Mouse (Mus musculus) hindbrain, embryonic 10.5 days (tissue): ENCODE data around the gene Riok1. TPM values are rescaled to one million over a fixed set of nuclear protein-coding genes. Genes with fewer than 3 reads are reported as not detected.

Experiments used
- DNase-seq: peaks from one replicate; pipeline ENCODE4 v3.0.0-alpha.2; 2017; ENCODE audit warnings: low spot score
- H3K27ac ChIP-seq: fragments of 300-500 bp; sonication (generic); 2 replicates; pipeline ENCODE4 v1.5.1; 2016; ENCODE audit warnings: mild to moderate bottlenecking, moderate library complexity
- H3K27me3 ChIP-seq: fragments of 300-500 bp; sonication (generic); 2 replicates; pipeline ENCODE4 v1.6.1; 2016; ENCODE audit warnings: mild to moderate bottlenecking; ENCODE audit not compliant: poor library complexity, insufficient read depth, severe bottlenecking
- H3K36me3 ChIP-seq: fragments of 300-500 bp; sonication (generic); 2 replicates; pipeline ENCODE4 v1.6.1; 2016; ENCODE audit warnings: mild to moderate bottlenecking, moderate library complexity
- H3K4me1 ChIP-seq: fragments of 300-500 bp; sonication (generic); replicated peaks from 2 replicates; pipeline ENCODE4 v1.6.1; 2016; ENCODE audit warnings: mild to moderate bottlenecking
- H3K4me3 ChIP-seq: fragments of 300-500 bp; sonication (generic); 2 replicates; pipeline ENCODE4 v1.5.1; 2016; ENCODE audit warnings: mild to moderate bottlenecking, moderate library complexity
- H3K9me3 ChIP-seq: fragments of 300-500 bp; sonication (generic); 2 replicates; pipeline ENCODE4 v1.6.1; 2016; ENCODE audit warnings: mild to moderate bottlenecking, moderate library complexity
- WGBS: fragments of 180-500 bp; shearing (Covaris S2); methylation state at CpG from one replicate; pipeline ENCODE4 v1.1.7; 2016; 5-methylcytosine and 5-hydroxymethylcytosine counted together
- polyA plus RNA-seq: library from polyadenylated mRNA; unstranded; fragments of >200 nt; fragmentation: Nextera tagmentation; extraction: Ambion mirVana; gene quantifications from 2 replicates; pipeline ENCODE4 v1.2.1, GENCODE M21; 2016

Gene Riok1
- polyA plus RNA-seq, 1 experiment from 2014 or later, result 46.7 TPM

GRCm38 (mm10) chr13:38015591-38015990 is 21.2 kb upstream of the Riok1 start:
- H3K27me3 ChIP-seq, result no peaks in the 10 kb centered on the region
- H3K9me3 ChIP-seq, result 0 out of 2 replicates have a peak, but pooled peaks cover 5% of the 10 kb centered on the region
- 89% methylated on average over 4 of the region's 4 CpGs for WGBS

GRCm38 (mm10) chr13:38018791-38019190 is 18.0 kb upstream of the Riok1 start:
- Histone ChIP-seq H3K27ac (no peak overlapping the region), H3K4me3 (no peak overlapping the region), H3K9me3 (0 out of 2 replicates have a peak, but pooled peaks cover 5% of the 10 kb centered on the region), H3K4me1 (no peaks in the 10 kb centered on the region), H3K36me3 (no peaks in the 10 kb centered on the region), H3K27me3 (no peaks in the 10 kb centered on the region)
- no peak for DNase-seq
- WGBS, result 71% methylated on average over 3 of the region's 3 CpGs

More at GRCm38 (mm10) chr13:38015591-38015990, 21.2 kb upstream of the Riok1 start:
- H3K4me1 ChIP-seq, result no peaks in the 10 kb centered on the region
- no peak overlapping the region for H3K4me3 ChIP-seq
- no peaks in the 10 kb centered on the region for H3K36me3 ChIP-seq
- no peak for DNase-seq
- H3K27ac ChIP-seq, result no peak overlapping the region

GRCm38 (mm10) chr13:38025874-38026273 is 10.9 kb upstream of the Riok1 start:
- H3K4me1 ChIP-seq, result no peaks in the 10 kb centered on the region
- no peak for DNase-seq
- H3K9me3 ChIP-seq, result no peaks in the 10 kb centered on the region
- H3K36me3 ChIP-seq, result no peaks in the 10 kb centered on the region
- no peak overlapping the region for H3K27ac ChIP-seq
- WGBS, result 36% methylated on average over 4 of the region's 4 CpGs
- H3K27me3 ChIP-seq, result no peaks in the 10 kb centered on the region
- H3K4me3 ChIP-seq, result no peak overlapping the region

GRCm38 (mm10) chr13:38027618-38028248 is 9.1 kb upstream of the Riok1 start:
- Histone ChIP-seq H3K36me3 (no peaks in the 10 kb centered on the region), H3K9me3 (no peaks in the 10 kb centered on the region), H3K4me3 (no peak overlapping the region), H3K4me1 (no peaks in the 10 kb centered on the region), H3K27me3 (no peaks in the 10 kb centered on the region), H3K27ac (no peak overlapping the region)
- DNase-seq, result no peak
- 66% methylated on average over 6 of the region's 6 CpGs for WGBS

GRCm38 (mm10) chr13:38028407-38028806 is 8.4 kb upstream of the Riok1 start:
- no peak overlapping the region for H3K4me3 ChIP-seq
- H3K4me1 ChIP-seq, result no peaks in the 10 kb centered on the region
- no peaks in the 10 kb centered on the region for H3K9me3 ChIP-seq
- no peak for DNase-seq
- H3K27me3 ChIP-seq, result no peaks in the 10 kb centered on the region
- H3K27ac ChIP-seq, result no peak overlapping the region
- 83% methylated on average over 4 of the region's 4 CpGs for WGBS
- no peaks in the 10 kb centered on the region for H3K36me3 ChIP-seq

- Histone ChIP-seq H3K4me3 (peak within 1 kb of the TSS; percentile 95), H3K4me1 (peaks cover 20% of the 10 kb centered on the region), H3K9me3 (no peaks in the 10 kb centered on the region), H3K27ac (peak within 1 kb of the TSS; percentile 89), H3K27me3 (no peaks in the 10 kb centered on the region), H3K36me3 (peaks cover 28% of the 10 kb centered on the region)
- DNase-seq, result peak; percentile 98
- WGBS, result under 1% methylated on average over 47 of the region's 47 CpGs
Measured at GRCm38 (mm10) chr13:38037044-38037687, 371 bp downstream of the Riok1 start, which contains the start of gene Cage1. Gene Cage1, minus strand, starts transcription at chr13:38037069.

GRCm38 (mm10) chr13:38037811-38038210 is 1.0 kb downstream of the Riok1 start:
- Histone ChIP-seq H3K4me3 (peak overlapping the region; percentile 95), H3K27ac (peak overlapping the region; percentile 89), H3K4me1 (peaks cover 20% of the 10 kb centered on the region), H3K27me3 (no peaks in the 10 kb centered on the region), H3K36me3 (peaks cover 35% of the 10 kb centered on the region), H3K9me3 (no peaks in the 10 kb centered on the region)
- 59% methylated on average over 12 of the region's 12 CpGs for WGBS
- no peak for DNase-seq

- Histone ChIP-seq H3K27me3 (no peaks in the 10 kb centered on the region), H3K9me3 (no peaks in the 10 kb centered on the region), H3K4me3 (no peak overlapping the region), H3K27ac (no peak overlapping the region), H3K36me3 (peaks cover 99% of the 10 kb centered on the region), H3K4me1 (no peaks in the 10 kb centered on the region)
- WGBS, result 92% methylated on average over 3 of the region's 3 CpGs
- no peak for DNase-seq
Measured at GRCm38 (mm10) chr13:38049888-38050287, 13.1 kb downstream of the Riok1 start.

GRCm38 (mm10) chr13:38062678-38063077 is 25.9 kb downstream of the Riok1 start:
- Histone ChIP-seq H3K36me3 (peaks cover 57% of the 10 kb centered on the region), H3K9me3 (no peaks in the 10 kb centered on the region), H3K27ac (no peak overlapping the region), H3K4me3 (no peak overlapping the region), H3K27me3 (no peaks in the 10 kb centered on the region), H3K4me1 (no peaks in the 10 kb centered on the region)
- 91% methylated on average over 11 of the region's 11 CpGs for WGBS
- DNase-seq, result no peak

GRCm38 (mm10) chr13:38064854-38065663 is 28.3 kb downstream of the Riok1 start:
- 78% methylated on average over 11 of the region's 11 CpGs for WGBS
- Histone ChIP-seq H3K4me3 (no peak overlapping the region), H3K9me3 (no peaks in the 10 kb centered on the region), H3K27ac (no peak overlapping the region), H3K27me3 (no peaks in the 10 kb centered on the region), H3K4me1 (no peaks in the 10 kb centered on the region), H3K36me3 (peaks cover 34% of the 10 kb centered on the region)
- peak; percentile 33 for DNase-seq

GRCm38 (mm10) chr13:38070945-38071344 is 34.1 kb downstream of the Riok1 start:
- Histone ChIP-seq H3K27me3 (no peaks in the 10 kb centered on the region), H3K27ac (no peak overlapping the region), H3K4me1 (peaks cover 6% of the 10 kb centered on the region; the same call in 1 of the 2 replicates), H3K36me3 (no peaks in the 10 kb centered on the region), H3K9me3 (no peaks in the 10 kb centered on the region), H3K4me3 (no peak overlapping the region)
- WGBS, result 89% methylated on average over 4 of the region's 4 CpGs
- DNase-seq, result no peak

- H3K4me3 ChIP-seq, result no peak overlapping the region
- DNase-seq, result no peak
- H3K36me3 ChIP-seq, result no peaks in the 10 kb centered on the region
- H3K4me1 ChIP-seq, result peaks cover 12% of the 10 kb centered on the region; the same call in 1 of the 2 replicates
- H3K9me3 ChIP-seq, result no peaks in the 10 kb centered on the region
- WGBS, result 85% methylated on average over 18 of the region's 18 CpGs
- no peaks in the 10 kb centered on the region for H3K27me3 ChIP-seq
- H3K27ac ChIP-seq, result no peak overlapping the region
Measured at GRCm38 (mm10) chr13:38073374-38074307, 36.8 kb downstream of the Riok1 start.
